Mouse (Mus musculus) left cerebral cortex, postnatal 25 days (tissue): ENCODE data around the gene Clip4. TPM values are rescaled to one million over a fixed set of nuclear protein-coding genes. Genes with fewer than 3 reads are reported as not detected.
A peak's percentile ranks its signal among the peaks of the same experiment; 100 is the strongest.

ENCODE experiments used
- DNase-seq, 2 experiments: peaks; one replicate each; pipeline ENCODE4 v3.0.0; 2022; ENCODE audit warnings: low spot score in 2 of 2, mixed read lengths in 1 of 2
- intact Hi-C: fragments of 180-260 bp; cut with DNase I; formaldehyde crosslinking; loops from one replicate; pipeline ENCODE4 v1.15.1; 2025
- total RNA-seq, 2 experiments: library from RNA; stranded (reverse); gene quantifications; 2 replicates each; pipeline ENCODE4 v1.2.3; 2021

The Clip4 gene
- total RNA-seq, 2 experiments from 2014 or later = 62.8 to 76.7 TPM

DNA sequence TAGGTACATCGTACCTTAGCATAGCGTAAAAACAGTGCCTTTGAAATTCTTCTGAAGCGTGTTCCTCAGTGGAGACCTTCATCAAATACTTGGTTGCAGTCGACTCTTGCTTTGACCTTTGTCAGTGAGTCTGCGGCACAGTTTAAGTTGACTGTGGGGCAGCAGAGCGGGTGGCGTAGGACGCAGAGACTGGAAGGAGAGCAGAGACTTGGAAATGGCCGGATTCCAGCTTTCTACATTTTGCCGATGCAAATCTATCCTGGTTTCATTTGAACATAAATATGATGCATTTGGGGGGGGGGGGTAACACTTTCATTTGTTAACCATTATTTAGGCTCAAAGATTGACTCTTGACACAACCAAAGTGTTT lies 15.1 kb downstream of the Clip4 start:
- DNase-seq = no peak
- intact Hi-C loops = loop anchor here (2.0 to 5.0 kb wide), 4 partner anchors 41 to 259 kb away; partner anchors contain the start of gene Togaram2

DNA sequence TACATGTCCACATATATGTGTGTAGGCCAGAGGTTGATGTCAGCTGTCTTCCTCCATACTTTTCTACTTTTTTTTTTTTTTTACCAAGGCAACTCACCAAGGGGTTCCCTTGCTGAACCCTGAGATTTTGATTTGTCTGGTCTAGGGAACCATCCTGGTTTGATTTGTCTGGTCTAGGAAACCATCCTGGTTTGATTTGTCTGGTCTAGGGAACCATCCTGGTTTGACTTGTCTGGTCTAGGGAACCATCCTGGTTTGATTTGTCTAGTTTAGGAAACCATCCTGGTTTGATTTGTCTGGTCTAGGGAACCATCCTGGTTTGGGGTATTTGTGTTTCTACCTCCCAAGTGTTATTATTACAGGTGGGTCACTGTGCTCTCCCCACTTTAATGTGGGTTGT lies 18.2 kb downstream of the Clip4 start:
- intact Hi-C loops = no loop called here
- DNase-seq = no peak

DNA sequence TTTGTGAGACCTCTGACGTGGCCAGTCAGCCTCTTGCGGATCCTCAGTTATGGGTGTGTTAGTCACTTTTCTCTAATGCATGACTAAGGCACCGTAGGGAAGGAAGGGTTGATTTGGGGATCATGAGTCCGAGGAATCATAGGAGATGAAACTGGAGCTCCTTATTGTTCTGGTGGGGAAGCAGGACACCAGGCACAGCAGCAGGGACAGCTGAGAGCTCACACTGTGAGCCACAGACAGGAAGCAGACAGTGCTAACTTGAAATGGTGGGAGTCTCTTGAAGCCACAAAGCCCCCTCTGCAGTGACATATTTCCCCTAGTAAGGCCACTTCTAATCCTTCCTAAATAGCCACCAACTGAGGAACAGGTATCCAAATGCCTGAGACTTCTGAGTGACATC lies 22.8 kb downstream of the Clip4 start:
- intact Hi-C loops = no loop called here

DNA sequence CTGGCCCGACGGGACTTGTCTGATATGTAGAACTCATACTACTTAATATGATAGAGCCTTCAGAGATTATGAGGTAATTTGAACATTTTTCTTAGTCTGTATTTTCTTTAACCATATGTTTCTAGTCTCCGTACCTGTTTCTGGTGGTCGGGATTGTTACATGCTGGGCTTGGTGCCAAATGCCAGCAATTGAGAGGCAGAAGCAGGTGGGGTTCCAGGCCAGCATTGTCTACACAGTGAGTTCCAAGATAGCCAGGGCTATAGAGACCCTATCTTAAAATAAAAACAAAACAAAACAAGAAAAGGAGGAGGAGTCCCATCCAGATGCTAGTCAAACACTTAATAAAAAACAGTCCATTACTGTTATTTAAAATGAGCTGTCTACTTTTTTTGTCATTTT lies 23.3 kb downstream of the Clip4 start:
- no peak for DNase-seq

More for the DNA sequence above, 22.8 kb downstream of the Clip4 start:
- DNase-seq = no peak

DNA sequence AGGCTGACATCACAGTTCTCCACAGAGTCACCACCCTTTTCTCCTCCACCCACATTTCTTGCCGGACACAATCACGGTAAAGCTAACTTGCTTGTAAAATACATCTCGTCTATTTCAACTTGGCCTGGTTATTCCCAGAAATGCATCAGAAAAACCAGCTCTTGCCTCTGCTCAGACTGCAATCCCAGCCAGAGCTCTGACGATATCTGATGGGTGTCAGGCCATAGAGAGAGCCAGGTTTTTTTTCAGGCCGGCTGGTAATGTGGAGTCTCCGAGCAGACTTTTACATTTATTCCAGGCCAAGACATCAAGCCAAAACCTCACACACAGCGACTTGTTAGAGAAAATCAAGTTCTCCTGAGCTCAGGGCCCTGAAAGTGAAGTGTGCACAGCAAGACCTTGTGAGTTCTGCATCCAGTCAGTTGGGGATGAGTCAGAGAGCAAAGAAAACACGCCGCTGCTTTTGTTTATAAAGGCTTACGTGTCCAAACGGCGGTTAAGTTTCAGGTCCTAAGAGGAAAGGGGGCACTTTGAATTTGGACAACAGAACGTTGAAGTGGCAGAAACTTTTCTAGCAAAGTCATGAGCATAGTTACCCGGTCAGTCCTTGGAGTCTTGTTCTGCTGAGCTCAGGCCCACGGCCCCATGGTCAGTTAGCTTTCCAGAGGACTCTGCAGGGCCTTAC lies 27.4 kb downstream of the Clip4 start:
- no peak for DNase-seq
- intact Hi-C loops = no loop called here

More for the DNA sequence above, 23.3 kb downstream of the Clip4 start:
- intact Hi-C loops = no loop called here

DNA sequence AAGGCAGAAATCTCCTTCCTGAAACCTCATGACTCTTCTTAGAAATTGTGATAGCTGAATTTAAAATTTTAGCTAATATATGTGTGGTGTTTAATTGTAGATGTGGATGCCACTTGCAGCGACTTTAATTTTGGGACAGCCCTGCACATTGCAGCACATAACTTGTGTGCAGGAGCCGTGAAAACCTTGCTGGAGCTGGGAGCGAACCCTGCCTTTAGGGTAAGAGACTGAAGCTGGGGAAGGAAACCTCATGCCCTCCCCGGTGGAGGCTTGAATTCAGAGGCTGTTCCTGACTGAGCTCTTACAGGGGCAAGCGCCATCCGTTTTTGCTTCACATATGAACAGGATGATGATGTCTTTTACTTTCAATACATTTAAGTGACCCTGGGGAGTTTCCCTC lies 35.2 kb downstream of the Clip4 start:
- intact Hi-C loops = no loop called here
- no peak for DNase-seq

DNA sequence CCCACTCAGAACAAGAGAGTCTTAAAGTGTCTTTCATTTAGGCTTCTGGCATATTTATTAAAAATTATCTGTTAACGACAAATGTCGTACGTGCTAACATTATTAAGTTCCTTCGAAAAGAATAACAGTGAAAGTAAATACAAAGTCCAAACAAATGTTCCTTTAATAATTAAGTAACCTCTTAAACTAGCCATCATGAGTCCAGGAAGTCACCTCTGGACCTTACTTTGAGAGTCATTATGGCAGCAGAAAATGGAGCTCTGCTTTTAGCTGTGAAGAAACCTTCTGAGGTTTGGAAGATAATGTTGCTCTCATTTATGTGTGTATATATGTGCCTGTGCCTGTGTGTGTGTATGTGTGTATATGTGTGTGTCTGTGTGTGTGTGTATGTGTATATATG lies 35.6 kb downstream of the Clip4 start:
- DNase-seq = no peak
- intact Hi-C loops = no loop called here

DNA sequence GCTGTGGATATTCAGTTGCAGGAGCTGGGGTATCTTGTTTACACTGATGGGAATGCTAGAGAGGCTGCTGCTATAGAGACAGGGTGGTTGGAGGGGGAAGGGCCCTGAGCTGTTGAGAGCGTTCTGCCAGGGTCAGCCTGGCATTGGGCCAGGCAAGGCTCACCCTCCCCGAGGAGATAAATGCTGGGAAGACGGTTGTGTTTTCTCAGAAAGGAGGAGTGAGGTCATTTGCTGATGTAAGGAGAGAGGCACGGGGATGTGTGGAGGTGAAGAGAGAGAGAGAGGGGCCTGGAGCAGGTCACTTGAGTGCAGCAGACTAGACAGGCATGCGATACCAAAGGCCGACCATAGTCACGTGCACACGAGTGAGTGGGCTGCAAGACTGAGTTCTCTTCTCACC lies 42.8 kb downstream of the Clip4 start:
- no peak for DNase-seq
- intact Hi-C loops = no loop called here

DNA sequence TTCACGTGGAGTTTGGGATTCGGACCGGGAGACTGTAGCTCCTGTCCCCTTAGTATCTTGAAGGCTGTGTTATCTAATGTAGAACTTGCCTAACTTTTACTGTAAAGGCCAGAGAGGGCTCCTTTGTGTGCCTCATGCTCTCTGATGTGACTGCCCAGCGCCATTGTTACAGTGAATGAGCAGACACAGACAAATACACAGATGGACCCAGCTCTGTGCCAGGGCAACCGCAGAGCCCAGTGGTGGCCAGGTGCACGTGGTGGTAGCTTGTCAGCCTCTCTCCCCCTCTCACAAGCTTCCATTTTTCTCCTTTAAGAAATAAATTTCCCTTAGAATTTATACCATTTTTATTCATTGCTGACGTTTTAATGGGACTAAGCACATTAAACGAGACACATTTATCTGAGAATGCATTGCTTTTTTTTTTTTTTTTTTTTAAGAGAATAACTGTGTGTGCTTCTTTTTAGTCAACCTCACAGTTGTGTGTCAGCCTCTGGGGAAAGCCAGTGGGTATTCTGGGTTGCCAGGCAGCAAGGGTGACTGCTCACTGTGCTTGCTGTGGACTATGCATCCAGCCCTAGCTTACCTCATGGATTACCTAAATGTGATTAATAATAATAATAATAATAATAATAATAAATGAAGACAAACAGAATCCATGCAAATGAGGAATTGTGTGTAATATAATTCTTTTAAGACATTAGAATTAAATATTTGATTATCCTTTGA lies 48.0 kb downstream of the Clip4 start:
- intact Hi-C loops = no loop called here
- no peak for DNase-seq

DNA sequence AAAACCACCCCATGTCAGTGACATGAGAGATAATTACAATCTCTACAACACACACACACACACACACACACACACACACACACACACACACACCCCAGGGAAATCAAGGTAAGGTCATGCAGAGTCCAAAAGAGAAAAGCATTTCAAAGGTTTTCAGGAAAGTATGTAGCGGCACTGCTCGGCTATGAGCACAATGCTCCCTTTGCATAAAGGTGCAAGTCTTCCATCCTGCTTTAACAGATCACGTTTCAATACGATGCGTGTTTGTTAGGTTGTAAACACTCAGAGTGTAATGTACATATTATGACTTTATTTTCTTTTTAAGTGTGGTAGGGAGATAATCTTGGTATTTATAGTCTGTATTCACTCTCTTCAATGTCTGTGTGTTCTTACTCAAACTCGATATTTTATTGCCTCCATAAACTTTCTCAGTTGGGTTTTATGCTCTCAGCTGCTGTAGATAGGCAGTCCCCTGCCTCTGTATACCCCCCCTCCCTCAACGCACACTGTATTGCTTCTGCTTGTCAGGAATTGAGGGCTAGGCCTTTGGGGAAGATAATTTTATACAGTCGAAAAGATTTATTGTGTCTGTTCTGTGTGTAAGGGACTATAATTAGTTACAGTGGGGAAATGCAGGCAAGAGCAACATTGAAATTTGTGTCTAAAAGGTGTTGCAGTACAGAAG lies 55.5 kb downstream of the Clip4 start:
- intact Hi-C loops = no loop called here
- no peak for DNase-seq

DNA sequence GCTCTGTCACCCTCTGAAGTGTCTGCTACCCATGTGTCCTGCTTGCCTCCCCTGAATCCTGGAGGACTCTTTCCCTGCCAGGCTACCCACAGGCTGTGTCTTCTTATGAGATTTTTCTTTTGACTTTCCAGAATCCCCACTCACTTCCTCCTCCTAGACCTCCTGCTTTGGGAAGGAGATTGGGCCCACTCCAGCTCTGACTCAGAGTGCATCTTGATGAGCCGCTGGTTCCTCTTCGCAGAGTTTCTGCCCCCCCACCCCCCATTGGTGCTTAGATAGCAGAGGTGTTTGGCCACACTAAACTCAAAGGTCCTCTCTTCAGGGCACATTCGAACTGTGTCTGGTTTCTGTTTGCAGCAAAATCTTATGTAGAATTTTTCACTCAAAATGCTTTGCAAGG lies 58.3 kb downstream of the Clip4 start:
- intact Hi-C loops = no loop called here
- DNase-seq = peak in 1 of 2 experiments; percentile 57

DNA sequence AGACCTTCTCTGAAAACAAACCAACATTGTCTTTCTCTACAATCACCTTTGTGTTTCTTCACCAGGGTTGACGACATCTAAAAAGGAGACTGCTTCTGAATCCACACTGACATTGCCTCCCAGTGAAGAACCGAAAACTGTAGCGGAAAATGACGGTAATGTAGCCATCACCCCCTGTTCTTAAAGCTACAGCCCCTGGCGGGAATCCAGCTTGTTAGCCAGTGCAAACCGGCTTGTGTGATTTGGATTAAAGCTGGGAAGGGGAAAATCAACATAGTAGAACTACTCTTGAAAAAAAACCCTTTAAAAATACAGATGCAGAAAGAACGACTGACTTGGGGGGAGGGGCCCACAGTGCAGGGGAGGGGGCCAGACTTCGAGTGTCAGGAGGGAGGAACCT lies 59.4 kb downstream of the Clip4 start:
- intact Hi-C loops = no loop called here
- no peak for DNase-seq

DNA sequence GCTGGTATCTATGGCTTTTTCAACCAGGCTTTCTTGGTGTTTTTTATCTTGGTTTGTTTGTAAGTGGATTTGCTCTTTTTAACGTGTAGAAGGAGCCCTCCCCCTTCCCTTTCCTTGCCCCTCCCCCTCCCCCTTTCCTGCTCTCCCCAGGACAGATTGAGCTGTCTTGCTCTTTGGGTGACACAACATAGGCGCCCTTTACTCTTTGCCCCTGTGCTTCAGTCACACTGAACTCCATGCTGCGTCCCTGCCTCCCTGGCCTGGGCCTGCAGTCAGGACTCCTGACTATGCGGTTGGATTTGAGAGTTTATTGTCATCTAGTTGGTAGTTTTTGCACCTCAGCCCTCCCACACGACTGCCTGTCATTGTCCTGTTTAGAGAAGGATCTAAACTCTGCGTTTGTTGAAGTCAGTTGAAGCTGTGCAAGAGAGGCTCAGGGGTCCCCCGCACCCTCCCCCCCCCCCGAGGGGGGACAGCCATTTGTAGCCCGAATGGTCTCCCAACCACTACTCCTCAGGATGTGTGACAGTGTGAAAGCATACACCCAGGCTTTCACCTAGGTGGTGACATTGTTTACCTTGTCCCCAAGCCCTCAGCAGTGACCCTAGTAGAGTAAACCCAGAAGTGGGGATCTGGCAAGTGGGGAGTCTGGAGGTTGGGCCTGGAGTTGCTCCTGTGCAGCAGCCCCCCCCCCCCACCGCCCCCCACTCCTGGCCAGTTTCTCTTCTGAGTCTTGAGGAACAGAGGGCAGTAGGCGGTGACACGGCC lies 60.6 kb downstream of the Clip4 start:
- DNase-seq = no peak
- intact Hi-C loops = no loop called here

DNA sequence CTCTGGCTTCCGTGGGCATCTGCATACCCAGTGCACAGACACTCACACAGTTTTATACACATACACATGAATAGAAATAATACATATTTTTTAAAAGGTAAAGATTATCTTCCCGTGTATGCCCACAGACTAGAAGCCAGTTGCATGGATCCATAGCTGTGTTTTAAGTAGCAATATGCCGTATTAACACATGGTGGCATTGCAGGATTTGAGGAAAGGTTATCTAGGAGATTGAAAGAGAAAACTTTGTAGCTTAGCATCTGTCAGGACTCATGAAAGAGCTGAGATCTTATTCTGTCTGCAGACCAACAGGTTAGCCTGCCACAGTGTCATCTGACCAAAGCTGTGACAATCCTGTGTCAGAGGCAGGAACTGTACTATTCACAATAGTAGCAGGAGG lies 63.7 kb downstream of the Clip4 start:
- intact Hi-C loops = no loop called here
- DNase-seq = no peak

DNA sequence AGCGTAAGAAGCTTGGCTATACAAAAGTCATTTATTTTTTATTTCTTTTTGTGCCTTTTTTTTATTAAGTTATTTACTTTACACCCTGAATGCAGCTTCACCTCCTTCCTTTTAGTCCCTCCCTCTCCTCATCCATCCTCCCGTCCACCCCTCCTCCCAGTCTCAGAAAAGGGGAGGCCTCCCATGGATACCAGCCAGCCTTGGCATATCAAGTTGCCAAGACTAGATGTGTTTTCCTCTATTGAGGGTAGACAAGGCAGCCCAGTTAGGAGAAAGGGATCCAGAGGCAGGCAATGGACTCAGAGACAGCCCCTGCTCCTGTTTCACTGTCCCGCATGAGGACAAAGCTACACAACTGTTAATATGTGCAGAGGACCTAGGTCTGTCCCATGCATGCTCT lies 93.9 kb downstream of the Clip4 start:
- intact Hi-C loops = no loop called here
- no peak for DNase-seq

DNA sequence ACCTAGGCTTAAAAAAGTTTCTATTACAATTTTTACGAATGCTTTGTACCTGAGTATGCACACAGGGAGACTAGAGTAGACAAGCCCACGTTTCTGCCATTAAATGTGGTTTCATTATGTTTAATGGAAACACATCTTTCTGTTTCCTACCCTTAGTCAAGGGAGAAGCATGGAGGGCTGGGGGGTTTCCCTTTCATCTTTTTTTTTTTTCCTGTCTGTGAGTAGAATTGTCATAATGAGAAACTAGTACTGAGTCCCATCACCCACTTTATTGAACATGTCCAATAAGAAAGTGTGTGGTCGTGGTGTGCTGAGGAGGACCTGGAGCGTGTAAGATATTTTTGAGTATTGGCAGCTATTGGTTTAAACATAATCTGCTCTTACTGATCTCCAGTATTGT lies 94.6 kb downstream of the Clip4 start:
- DNase-seq = no peak
- intact Hi-C loops = no loop called here

DNA sequence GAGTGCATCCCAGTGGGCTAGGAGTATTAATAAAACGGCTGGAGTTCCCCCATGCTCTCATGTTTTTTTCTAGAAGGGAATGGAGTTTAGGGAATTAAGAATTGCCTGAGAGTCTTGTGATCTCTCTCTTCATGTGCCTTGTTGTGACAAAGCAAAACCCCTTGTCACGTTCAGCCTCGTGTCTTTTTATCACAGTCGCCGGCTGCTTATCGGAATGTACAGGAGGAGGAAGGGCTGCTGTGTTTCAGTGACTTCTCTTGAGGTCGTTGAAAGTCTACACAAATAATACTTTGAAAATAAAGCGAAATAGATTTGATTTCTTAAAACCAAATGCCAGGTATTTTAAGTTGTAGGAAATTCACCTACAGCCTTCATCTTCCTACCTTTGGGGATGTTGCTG lies 95.8 kb downstream of the Clip4 start:
- no peak for DNase-seq
- intact Hi-C loops = no loop called here

DNA sequence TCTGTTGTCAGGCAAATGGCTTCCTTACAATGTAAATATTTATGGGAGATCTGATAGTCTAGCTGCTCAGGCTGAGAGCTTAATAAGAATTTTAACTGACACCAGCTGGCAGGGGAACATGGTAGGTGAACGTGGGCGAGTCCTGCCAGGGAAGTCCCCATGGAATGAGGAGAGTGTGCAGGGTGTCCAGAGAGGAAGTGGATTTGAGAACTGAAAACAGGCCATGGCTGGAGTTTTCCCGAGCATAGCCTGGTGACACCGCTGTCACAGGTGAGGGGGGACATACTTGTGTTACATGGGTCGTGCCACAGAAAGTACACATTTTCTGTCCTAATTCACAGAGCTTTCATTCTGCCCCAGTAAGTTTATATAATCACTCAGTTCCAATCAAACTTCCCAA lies 97.2 kb downstream of the Clip4 start:
- no peak for DNase-seq
- intact Hi-C loops = no loop called here

DNA sequence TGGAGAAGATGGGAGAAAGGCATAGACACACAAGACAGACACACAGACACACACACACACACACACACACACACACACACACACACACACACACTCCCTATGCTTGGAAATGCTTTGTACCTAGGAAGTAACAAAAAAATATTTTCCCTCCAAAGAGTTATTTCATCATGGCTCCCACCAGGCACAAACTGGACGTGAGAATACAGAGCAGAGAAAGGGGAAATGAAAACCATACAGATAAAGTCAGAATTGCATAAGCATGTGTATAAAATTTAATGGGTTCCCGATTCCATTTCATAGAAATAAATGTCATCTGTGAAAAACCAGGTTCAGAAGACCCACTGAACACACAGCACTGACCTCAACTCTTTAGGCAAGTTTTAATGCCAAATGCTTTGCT lies 99.6 kb downstream of the Clip4 start:
- intact Hi-C loops = no loop called here
- DNase-seq = no peak

DNA sequence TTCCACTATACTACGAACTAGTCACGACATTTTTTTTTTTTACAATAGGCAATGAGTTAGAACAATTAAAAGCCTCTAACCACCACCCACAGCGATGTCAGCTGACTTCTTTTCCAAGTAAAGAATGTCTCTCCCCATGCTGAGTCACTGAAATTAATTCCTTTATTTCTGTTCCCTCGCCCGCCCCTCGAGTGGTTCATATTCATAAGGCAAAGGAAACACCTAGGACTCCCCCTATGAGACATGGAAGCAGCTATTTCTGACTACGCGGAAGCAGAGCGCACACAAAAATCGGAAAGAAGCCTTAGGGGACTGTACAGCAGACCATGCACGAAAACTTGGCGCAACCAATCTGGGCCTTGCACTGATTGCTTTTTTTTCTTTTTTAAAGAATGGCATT lies 100.6 kb downstream of the Clip4 start:
- intact Hi-C loops = no loop called here
- DNase-seq = peak in 1 of 2 experiments; percentile 61
